Mouse (Mus musculus): ENCODE measurements around the gene Ndnf. TPM values are rescaled to one million over a fixed set of nuclear protein-coding genes. Genes with fewer than 3 reads are reported as not detected.

The Ndnf gene
- polyA plus RNA-seq, 1 experiment from 2014 or later = 10.8 TPM

- WGBS = 89% methylated on average over 4 of the region's 4 CpGs
- no peak for ATAC-seq
- Histone ChIP-seq H3K4me1 (ENCODE audit: control insufficient read depth, insufficient read depth, low read depth, low read length) (no peaks in the 10 kb centered on the region), H3K4me2 (ENCODE audit: low read length) (no peak overlapping the region), H3K4me3 (ENCODE audit: low read length) (no peak overlapping the region), H3K9ac (ENCODE audit: low read depth, low read length) (no peak overlapping the region), H3K27me3 (replicated peaks; ENCODE audit: control insufficient read depth, insufficient read depth, low read length) (no peaks in the 10 kb centered on the region), H3K27ac (ENCODE audit: low read depth, low read length) (no peak overlapping the region), H3K36me3 (ENCODE audit: control insufficient read depth, insufficient read depth, low read length) (no peaks in the 10 kb centered on the region), H3K9me3 (ENCODE audit: control insufficient read depth, low read length) (no peaks in the 10 kb centered on the region)
These were observed 10.1 kb upstream of the Ndnf start for GRCm38 (mm10) chr6:65661272-65661671.

- no peaks in the 10 kb centered on the region for H3K36me3 ChIP-seq (ENCODE audit: control insufficient read depth, insufficient read depth, low read length)
- H3K27ac ChIP-seq (ENCODE audit: low read depth, low read length) = no peak overlapping the region
- H3K9me3 ChIP-seq (ENCODE audit: control insufficient read depth, low read length) = no peaks in the 10 kb centered on the region
- WGBS = 64% methylated on average over 2 of the region's 2 CpGs
- H3K4me2 ChIP-seq (ENCODE audit: low read length) = no peak overlapping the region
- no peak for ATAC-seq
- H3K4me3 ChIP-seq (ENCODE audit: low read length) = no peak overlapping the region
- no peak overlapping the region for H3K9ac ChIP-seq (ENCODE audit: low read depth, low read length)
- no peaks in the 10 kb centered on the region for H3K27me3 ChIP-seq (replicated peaks; ENCODE audit: control insufficient read depth, insufficient read depth, low read length)
- H3K4me1 ChIP-seq (ENCODE audit: control insufficient read depth, insufficient read depth, low read depth, low read length) = no peaks in the 10 kb centered on the region
These were observed 9.3 kb upstream of the Ndnf start for GRCm38 (mm10) chr6:65662050-65662449.

- Histone ChIP-seq H3K4me1 (ENCODE audit: control insufficient read depth, insufficient read depth, low read depth, low read length) (no peaks in the 10 kb centered on the region), H3K36me3 (ENCODE audit: control insufficient read depth, insufficient read depth, low read length) (no peaks in the 10 kb centered on the region), H3K9me3 (ENCODE audit: control insufficient read depth, low read length) (no peaks in the 10 kb centered on the region), H3K27me3 (replicated peaks; ENCODE audit: control insufficient read depth, insufficient read depth, low read length) (no peaks in the 10 kb centered on the region), H3K9ac (ENCODE audit: low read depth, low read length) (no peak overlapping the region), H3K4me2 (ENCODE audit: low read length) (no peak overlapping the region), H3K27ac (ENCODE audit: low read depth, low read length) (no peak overlapping the region), H3K4me3 (ENCODE audit: low read length) (no peak overlapping the region)
- no peak for ATAC-seq
- WGBS = 78% methylated on average over 6 of the region's 6 CpGs
These were observed 7.4 kb upstream of the Ndnf start for GRCm38 (mm10) chr6:65663990-65664389.

GRCm38 (mm10) chr6:65666295-65666694 is 5.1 kb upstream of the Ndnf start:
- no peaks in the 10 kb centered on the region for H3K4me1 ChIP-seq (ENCODE audit: control insufficient read depth, insufficient read depth, low read depth, low read length)
- H3K4me2 ChIP-seq (ENCODE audit: low read length) = no peak overlapping the region
- H3K9me3 ChIP-seq (ENCODE audit: control insufficient read depth, low read length) = no peaks in the 10 kb centered on the region
- no peak overlapping the region for H3K4me3 ChIP-seq (ENCODE audit: low read length)
- ATAC-seq = no peak
- no peaks in the 10 kb centered on the region for H3K36me3 ChIP-seq (ENCODE audit: control insufficient read depth, insufficient read depth, low read length)
- WGBS = 69% methylated on average over 3 of the region's 3 CpGs
- no peak overlapping the region for H3K27ac ChIP-seq (ENCODE audit: low read depth, low read length)
- H3K9ac ChIP-seq (ENCODE audit: low read depth, low read length) = no peak overlapping the region
- H3K27me3 ChIP-seq (replicated peaks; ENCODE audit: control insufficient read depth, insufficient read depth, low read length) = no peaks in the 10 kb centered on the region

- no peak overlapping the region for H3K4me3 ChIP-seq (ENCODE audit: low read length)
- ATAC-seq = no peak
- no peak overlapping the region for H3K9ac ChIP-seq (ENCODE audit: low read depth, low read length)
- H3K4me2 ChIP-seq (ENCODE audit: low read length) = no peak overlapping the region
- 38% methylated on average over 2 of the region's 2 CpGs for WGBS
- no peaks in the 10 kb centered on the region for H3K27me3 ChIP-seq (replicated peaks; ENCODE audit: control insufficient read depth, insufficient read depth, low read length)
- H3K36me3 ChIP-seq (ENCODE audit: control insufficient read depth, insufficient read depth, low read length) = no peaks in the 10 kb centered on the region
- peaks cover 8% of the 10 kb centered on the region for H3K4me1 ChIP-seq (ENCODE audit: control insufficient read depth, insufficient read depth, low read depth, low read length)
- H3K9me3 ChIP-seq (ENCODE audit: control insufficient read depth, low read length) = no peaks in the 10 kb centered on the region
- no peak overlapping the region for H3K27ac ChIP-seq (ENCODE audit: low read depth, low read length)
These were observed 1.4 kb upstream of the Ndnf start for GRCm38 (mm10) chr6:65669971-65670370.

- no peaks in the 10 kb centered on the region for H3K27me3 ChIP-seq (replicated peaks; ENCODE audit: control insufficient read depth, insufficient read depth, low read length)
- WGBS = 2% methylated on average over 21 of the region's 21 CpGs
- H3K9me3 ChIP-seq (ENCODE audit: control insufficient read depth, low read length) = no peaks in the 10 kb centered on the region
- peak overlapping the region; percentile 71 for H3K9ac ChIP-seq (ENCODE audit: low read depth, low read length)
- H3K36me3 ChIP-seq (ENCODE audit: control insufficient read depth, insufficient read depth, low read length) = no peaks in the 10 kb centered on the region
- peak overlapping the region; percentile 76 for H3K4me3 ChIP-seq (ENCODE audit: low read length)
- peak overlapping the region; percentile 26 for H3K27ac ChIP-seq (ENCODE audit: low read depth, low read length)
- ATAC-seq = peak; percentile 55
- H3K4me1 ChIP-seq (ENCODE audit: control insufficient read depth, insufficient read depth, low read depth, low read length) = peaks cover 8% of the 10 kb centered on the region
- H3K4me2 ChIP-seq (ENCODE audit: low read length) = peak overlapping the region; percentile 99
These were observed 394 bp upstream of the Ndnf start for GRCm38 (mm10) chr6:65670981-65671411.

- Histone ChIP-seq H3K4me1 (ENCODE audit: control insufficient read depth, insufficient read depth, low read depth, low read length) (peaks cover 8% of the 10 kb centered on the region), H3K27me3 (replicated peaks; ENCODE audit: control insufficient read depth, insufficient read depth, low read length) (no peaks in the 10 kb centered on the region), H3K9ac (ENCODE audit: low read depth, low read length) (peak overlapping the region; percentile 71), H3K4me3 (ENCODE audit: low read length) (peak overlapping the region; percentile 76), H3K9me3 (ENCODE audit: control insufficient read depth, low read length) (no peaks in the 10 kb centered on the region), H3K4me2 (ENCODE audit: low read length) (peak overlapping the region; percentile 99), H3K27ac (ENCODE audit: low read depth, low read length) (peak overlapping the region; percentile 71; the same call in 1 of the 2 replicates), H3K36me3 (ENCODE audit: control insufficient read depth, insufficient read depth, low read length) (no peaks in the 10 kb centered on the region)
- WGBS = under 1% methylated on average over 57 of the region's 57 CpGs
- ATAC-seq = peak; percentile 38
These were observed 991 bp downstream of the Ndnf start for GRCm38 (mm10) chr6:65672131-65673031.

GRCm38 (mm10) chr6:65693938-65694337 is 22.5 kb downstream of the Ndnf start:
- Histone ChIP-seq H3K36me3 (ENCODE audit: control insufficient read depth, insufficient read depth, low read length) (no peaks in the 10 kb centered on the region), H3K4me2 (ENCODE audit: low read length) (no peak overlapping the region), H3K4me1 (ENCODE audit: control insufficient read depth, insufficient read depth, low read depth, low read length) (no peaks in the 10 kb centered on the region), H3K9me3 (ENCODE audit: control insufficient read depth, low read length) (no peaks in the 10 kb centered on the region), H3K4me3 (ENCODE audit: low read length) (no peak overlapping the region), H3K27me3 (replicated peaks; ENCODE audit: control insufficient read depth, insufficient read depth, low read length) (no peaks in the 10 kb centered on the region), H3K27ac (ENCODE audit: low read depth, low read length) (no peak overlapping the region), H3K9ac (ENCODE audit: low read depth, low read length) (no peak overlapping the region)
- ATAC-seq = no peak

- no peak overlapping the region for H3K27ac ChIP-seq (ENCODE audit: low read depth, low read length)
- H3K4me1 ChIP-seq (ENCODE audit: control insufficient read depth, insufficient read depth, low read depth, low read length) = no peaks in the 10 kb centered on the region
- H3K4me2 ChIP-seq (ENCODE audit: low read length) = no peak overlapping the region
- H3K9ac ChIP-seq (ENCODE audit: low read depth, low read length) = no peak overlapping the region
- no peak overlapping the region for H3K4me3 ChIP-seq (ENCODE audit: low read length)
- 58% methylated on average over 1 of the region's 1 CpGs for WGBS
- ATAC-seq = no peak
- no peaks in the 10 kb centered on the region for H3K9me3 ChIP-seq (ENCODE audit: control insufficient read depth, low read length)
- no peaks in the 10 kb centered on the region for H3K36me3 ChIP-seq (ENCODE audit: control insufficient read depth, insufficient read depth, low read length)
- no peaks in the 10 kb centered on the region for H3K27me3 ChIP-seq (replicated peaks; ENCODE audit: control insufficient read depth, insufficient read depth, low read length)
These were observed 49.3 kb downstream of the Ndnf start for GRCm38 (mm10) chr6:65720676-65721075.
